In the genomic region with DNA sequence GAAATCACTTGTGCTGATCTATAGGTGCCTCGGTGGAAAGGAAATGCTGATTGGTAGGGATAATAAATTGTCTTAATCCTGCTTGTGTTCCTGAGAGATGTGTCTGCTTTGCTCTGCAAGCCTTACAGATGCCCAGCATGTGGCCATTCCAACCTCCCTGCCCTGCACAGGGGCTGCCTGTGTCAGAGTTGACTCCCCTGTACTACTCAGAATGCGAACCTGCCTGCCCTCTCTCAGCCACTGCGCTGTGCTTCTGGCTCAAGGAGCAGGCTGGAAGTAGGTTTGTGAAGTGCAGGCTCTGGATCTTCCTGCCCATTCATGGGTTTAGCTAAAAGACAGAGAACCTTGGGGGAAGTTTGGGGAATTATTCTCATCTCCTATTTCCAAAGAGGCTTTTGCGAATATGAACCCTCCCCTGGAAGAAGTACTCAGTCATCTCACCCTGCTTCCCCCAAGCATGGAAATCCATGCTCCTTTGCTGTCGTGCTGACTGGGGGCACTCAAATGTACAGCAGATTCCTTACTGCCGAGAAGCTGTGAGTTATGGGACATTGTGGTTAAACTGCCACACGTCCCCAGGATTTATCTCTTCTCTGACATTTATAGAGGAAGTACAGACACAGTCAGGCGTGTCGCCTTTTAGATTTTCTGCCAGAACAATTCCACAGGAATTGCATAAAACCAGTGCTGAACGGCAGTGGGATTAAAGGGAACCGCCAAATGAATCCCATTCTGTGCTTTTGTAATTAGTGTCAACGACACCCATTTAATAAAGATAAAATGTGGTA, we compare ENCODE assay signal across 12 mouse cellular contexts.
DNase-seq lines count a peak whose midpoint lies in the region; ATAC-seq and TF ChIP-seq lines count a peak whose summit lies in the region.
"Had no signal": no experiment of that assay in that cellular context is flagged by ENCODE, and none has a peak within 500 bp of the region (broad histone marks: within the 10 kb centered on the region; RNA-seq: fewer than 3 reads in every experiment).

No protein-coding gene starts in this region.

- CTCF ChIA-PET in Patski (lab: Charles Lee) = interaction anchor here (1.0 to 2.7 kb wide), 7 partner anchors 19 to 400 kb away, joined by 3 to 10 read pairs (median 3); no protein-coding TSS in a partner anchor

- TF ChIP-seq CTCF in Patski (IDR thresholded peaks at IDR 0.05) = no peak
- TF ChIP-seq CTCF in left cerebral cortex, adult 2 months (IDR thresholded peaks at IDR 0.05) = no peak

- 0 out of 2 replicates have a peak, but pooled peaks cover 17% of the 10 kb centered on the region for H3K27me3 ChIP-seq in kidney, embryonic 15.5 days
- peaks cover 57% of the 10 kb centered on the region for H3K27me3 ChIP-seq in Patski
- no peaks in the 10 kb centered on the region for H3K27me3 ChIP-seq in neural tube, embryonic 11.5 days (ENCODE audit: control insufficient read depth, insufficient read depth, low read length)
- no peaks in the 10 kb centered on the region for H3K27me3 ChIP-seq in forebrain, embryonic 13.5 days
- H3K27me3 ChIP-seq: hindbrain, embryonic 15.5 days had no signal

- in situ Hi-C loops in Patski (cut with MboI; ENCODE audit: low pct_unique_long_range_greater_than_20kb) = loop anchor here (25.0 kb wide), 1 partner anchor 206 kb away; no protein-coding TSS in a partner anchor

- intact Hi-C loops in left cerebral cortex, adult 2 months (cut with DNase I) = no loop called here

- ATAC-seq in kidney, embryonic 15.5 days (replicated peaks; ENCODE audit: low FRiP score) = peak; percentile 84
- peak; percentile 67 for ATAC-seq in Patski
- ATAC-seq in granulocyte monocyte progenitor cell, adult 5-6 weeks (replicated peaks; ENCODE audit: poor library complexity, severe bottlenecking) = peak; percentile 77
- peak; percentile 63; the same call in 1 of the 2 replicates for ATAC-seq in neural tube, embryonic 11.5 days (ENCODE audit: insufficient read depth, low FRiP score, low TSS enrichment)
- no peak for ATAC-seq in forebrain, embryonic 13.5 days
- ATAC-seq: forebrain, embryonic 14.5 days had no signal

- H3K4me2 ChIP-seq in kidney, embryonic 15.5 days = peak overlapping the region; percentile 17
- no peak overlapping the region for H3K4me2 ChIP-seq in neural tube, embryonic 11.5 days (ENCODE audit: low read depth)
- H3K4me2 ChIP-seq in forebrain, embryonic 13.5 days = no peak overlapping the region
- H3K4me2 ChIP-seq: hindbrain, embryonic 15.5 days; midbrain, embryonic 12.5 days had no signal

- no peak overlapping the region for H3K9ac ChIP-seq in kidney, embryonic 15.5 days
- no peak overlapping the region for H3K9ac ChIP-seq in neural tube, embryonic 11.5 days (ENCODE audit: low read length)
- no peak overlapping the region for H3K9ac ChIP-seq in forebrain, embryonic 13.5 days
- H3K9ac ChIP-seq: hindbrain, embryonic 15.5 days; liver, embryonic 14.5 days; midbrain, embryonic 12.5 days had no signal

- peak overlapping the region; percentile 82 for H3K27ac ChIP-seq in kidney, embryonic 15.5 days
- H3K27ac ChIP-seq in neural tube, embryonic 11.5 days (ENCODE audit: low read depth, low read length) = peak overlapping the region; percentile 47
- H3K27ac ChIP-seq in left cerebral cortex, adult 2 months = no peak overlapping the region
- no peak overlapping the region for H3K27ac ChIP-seq in forebrain, embryonic 13.5 days
- H3K27ac ChIP-seq: hindbrain, embryonic 15.5 days; liver, embryonic 14.5 days; midbrain, embryonic 12.5 days had no signal

- no peaks in the 10 kb centered on the region for H3K9me3 ChIP-seq in kidney, embryonic 15.5 days (replicated peaks)
- no peaks in the 10 kb centered on the region for H3K9me3 ChIP-seq in neural tube, embryonic 11.5 days (ENCODE audit: control insufficient read depth, low read length)
- no peaks in the 10 kb centered on the region for H3K9me3 ChIP-seq in forebrain, embryonic 13.5 days (replicated peaks)
- H3K9me3 ChIP-seq: hindbrain, embryonic 15.5 days; midbrain, embryonic 12.5 days had no signal

- DNase-seq in kidney, adult 8-10 months = no peak
- DNase-seq in Patski (ENCODE audit: low read depth, low spot score) = peak; percentile 74
- DNase-seq in neural tube, embryonic 11.5 days (ENCODE audit: low spot score) = peak; percentile 35
- no peak for DNase-seq in left cerebral cortex, adult 2 months (ENCODE audit: extremely low spot score in 1 of 2, low spot score in 2 of 2)
- DNase-seq: heart, adult 18-20 months had no signal

- H3K36me3 ChIP-seq in kidney, embryonic 15.5 days = no peaks in the 10 kb centered on the region
- no peaks in the 10 kb centered on the region for H3K36me3 ChIP-seq in neural tube, embryonic 11.5 days (ENCODE audit: control insufficient read depth, insufficient read depth, low read length)
- H3K36me3 ChIP-seq in forebrain, embryonic 13.5 days (ENCODE audit: poor library complexity, severe bottlenecking) = no peaks in the 10 kb centered on the region
- H3K36me3 ChIP-seq: hindbrain, embryonic 15.5 days; midbrain, embryonic 12.5 days had no signal

- WGBS in kidney, embryonic 15.5 days = 5% methylated on average over 12 of the region's 12 CpGs
- 20% methylated on average over 12 of the region's 12 CpGs for WGBS in neural tube, embryonic 11.5 days
- 29% methylated on average over 12 of the region's 12 CpGs for WGBS in forebrain, embryonic 13.5 days

- H3K4me1 ChIP-seq in kidney, embryonic 15.5 days = peaks cover 33% of the 10 kb centered on the region
- peaks cover 13% of the 10 kb centered on the region for H3K4me1 ChIP-seq in neural tube, embryonic 11.5 days (ENCODE audit: control insufficient read depth, insufficient read depth, low read length)
- peaks cover 11% of the 10 kb centered on the region; the same call in 1 of the 2 replicates for H3K4me1 ChIP-seq in forebrain, embryonic 13.5 days

- no peak overlapping the region for H3K4me3 ChIP-seq in kidney, embryonic 15.5 days (replicated peaks)
- H3K4me3 ChIP-seq in neural tube, embryonic 11.5 days (ENCODE audit: low read depth, low read length) = no peak overlapping the region
- H3K4me3 ChIP-seq in left cerebral cortex, adult 2 months = no peak overlapping the region
- no peak overlapping the region for H3K4me3 ChIP-seq in forebrain, embryonic 13.5 days
- H3K4me3 ChIP-seq: hindbrain, embryonic 15.5 days; midbrain, embryonic 12.5 days had no signal

- POLR2A ChIA-PET in Patski (lab: Charles Lee) = interaction anchor here (0.5 to 1.5 kb wide), 2 partner anchors 10 to 778 kb away, joined by 3 to 6 read pairs; no protein-coding TSS in a partner anchor

Comparison
In these comparisons a context has a peak if more than half of its experiments do, and no peak if none do; other contexts are left out.
1. H3K27ac ChIP-seq: peak in kidney, embryonic 15.5 days (single experiment) and neural tube, embryonic 11.5 days (single experiment); none in left cerebral cortex, adult 2 months (single experiment) and forebrain, embryonic 13.5 days (single experiment).
2. DNase-seq: peak in Patski (single experiment) and neural tube, embryonic 11.5 days (single experiment); none in kidney, adult 8-10 months (0 of 2) and left cerebral cortex, adult 2 months (0 of 2).